Mouse (Mus musculus) spleen, embryonic (tissue): ENCODE results near the gene Hist1h2bk.

Source experiments
- CTCF ChIA-PET: fragments of 350-600 bp; sonication (Branson Sonifier 250); formaldehyde crosslinking; loops from one replicate; lab custom pipeline; 2022; lab: Charles Lee

The Hist1h2bk gene

DNA sequence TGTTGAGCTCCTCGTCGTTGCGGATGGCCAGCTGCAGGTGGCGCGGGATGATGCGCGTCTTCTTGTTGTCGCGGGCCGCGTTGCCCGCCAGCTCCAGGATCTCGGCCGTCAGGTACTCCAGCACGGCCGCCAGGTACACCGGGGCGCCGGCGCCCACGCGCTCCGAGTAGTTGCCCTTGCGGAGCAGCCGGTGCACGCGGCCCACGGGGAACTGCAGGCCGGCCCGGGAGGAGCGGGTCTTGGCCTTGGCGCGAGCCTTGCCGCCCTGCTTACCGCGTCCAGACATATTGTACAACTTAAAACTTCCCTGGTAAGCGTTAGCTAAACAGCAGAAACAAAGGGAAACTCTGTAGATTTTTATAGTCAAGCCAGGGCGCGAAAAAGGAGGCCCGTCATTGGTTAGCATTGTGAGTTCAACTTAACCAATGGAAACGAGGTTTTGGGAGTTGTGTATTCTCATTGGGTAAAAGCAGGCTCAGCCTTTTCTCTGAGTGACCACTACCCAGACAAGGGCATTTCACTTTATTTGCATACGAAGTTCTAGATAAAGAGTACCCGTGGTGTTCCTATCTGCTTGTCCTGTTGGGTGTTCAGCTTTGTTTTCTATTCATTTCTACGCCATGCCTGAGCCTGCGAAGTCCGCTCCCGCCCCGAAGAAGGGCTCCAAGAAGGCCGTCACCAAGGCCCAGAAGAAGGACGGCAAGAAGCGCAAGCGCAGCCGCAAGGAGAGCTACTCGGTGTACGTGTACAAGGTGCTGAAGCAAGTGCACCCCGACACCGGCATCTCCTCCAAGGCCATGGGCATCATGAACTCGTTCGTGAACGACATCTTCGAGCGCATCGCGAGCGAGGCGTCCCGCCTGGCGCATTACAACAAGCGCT is at the start of gene Hist1h2bk, which contains the start of gene Hist1h2ah:
Gene Hist1h2bk (plus strand): TSS at position 604 of the 882 bp plus-strand sequence.
Gene Hist1h2ah (minus strand): TSS at position 302 of the 882 bp plus-strand sequence.
- CTCF ChIA-PET, result interaction anchor here (0.5 kb wide), 1 partner anchor 8 kb away, joined by 3 read pairs; the partner anchor contains the start of gene Hist1h2bj

DNA sequence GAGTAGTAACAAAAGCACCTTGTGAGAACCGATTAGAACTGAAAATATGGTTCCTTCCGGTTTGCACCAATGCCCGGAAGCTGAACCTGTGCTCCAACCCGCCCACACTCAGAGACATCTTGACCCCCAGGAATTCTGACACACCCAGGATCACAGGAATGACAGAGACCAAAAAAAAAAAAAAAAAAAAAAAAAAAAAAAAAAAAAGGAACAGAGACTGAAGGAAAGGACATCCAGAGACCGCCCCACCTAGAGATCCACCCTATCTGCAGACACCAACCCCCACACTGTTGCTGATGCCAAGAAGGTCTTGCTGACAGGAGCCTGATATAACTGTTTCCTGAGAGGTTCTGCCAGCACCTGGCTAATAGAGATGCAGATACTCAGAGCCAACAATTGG is 43.1 kb upstream of the Hist1h2bk start:
- CTCF ChIA-PET, result interaction anchor here (0.6 to 1.6 kb wide), 4 partner anchors 12 to 532 kb away, joined by 3 to 13 read pairs (median 5); partner anchors contain the start of gene Pom121l2

GRCm38 (mm10) chr13:21993957-21994738 is 41.5 kb upstream of the Hist1h2bk start:
- CTCF ChIA-PET, result interaction anchor here (1.6 kb wide), 1 partner anchor 13 kb away, joined by 4 read pairs; the partner anchor contains the start of gene Pom121l2

- CTCF ChIA-PET, result interaction anchor here (0.7 kb wide), 1 partner anchor 265 kb away, joined by 4 read pairs; no protein-coding TSS in a partner anchor
Measured at GRCm38 (mm10) chr13:21994896-21995295, 40.8 kb upstream of the Hist1h2bk start.

DNA sequence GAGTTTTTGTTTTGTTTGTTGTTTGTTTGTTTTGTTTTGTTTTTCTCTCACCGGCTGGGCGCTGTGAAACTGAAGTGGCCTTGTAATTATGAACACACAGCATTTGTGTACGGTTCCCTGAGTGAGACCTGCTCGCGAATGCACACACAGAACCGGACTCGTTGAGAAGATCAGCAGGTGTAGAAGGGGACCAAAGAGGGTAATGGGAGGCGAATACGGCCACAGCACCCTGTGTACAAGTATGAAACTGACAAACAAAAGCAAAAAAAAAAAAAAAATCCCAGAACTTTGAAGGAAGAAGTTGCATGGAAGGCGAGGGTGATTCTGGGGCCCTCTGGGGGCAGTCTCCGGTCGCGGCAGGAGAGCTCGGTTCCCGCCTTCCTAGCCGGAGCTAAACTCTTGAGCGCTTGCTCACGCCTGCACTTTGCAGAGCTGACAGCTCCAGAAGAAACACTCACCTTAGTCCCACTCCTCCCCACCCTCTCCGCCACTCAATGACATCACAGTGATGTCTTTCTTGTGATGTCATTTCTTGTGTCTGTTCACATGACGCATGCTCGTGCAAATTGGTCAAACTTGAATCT is 40.2 kb upstream of the Hist1h2bk start:
- CTCF ChIA-PET, result interaction anchor here (0.7 to 1.1 kb wide), 2 partner anchors 19 to 265 kb away, joined by 4 to 5 read pairs; no protein-coding TSS in a partner anchor

- CTCF ChIA-PET, result interaction anchor here (1.1 kb wide), 1 partner anchor 18 kb away, joined by 5 read pairs; no protein-coding TSS in a partner anchor
Measured at GRCm38 (mm10) chr13:21996101-21996839, 39.4 kb upstream of the Hist1h2bk start.

GRCm38 (mm10) chr13:21996840-21997185 is 38.9 kb upstream of the Hist1h2bk start:
- CTCF ChIA-PET, result no interaction called here

- CTCF ChIA-PET, result no interaction called here
Measured at GRCm38 (mm10) chr13:21997201-21997820, 38.4 kb upstream of the Hist1h2bk start.

DNA sequence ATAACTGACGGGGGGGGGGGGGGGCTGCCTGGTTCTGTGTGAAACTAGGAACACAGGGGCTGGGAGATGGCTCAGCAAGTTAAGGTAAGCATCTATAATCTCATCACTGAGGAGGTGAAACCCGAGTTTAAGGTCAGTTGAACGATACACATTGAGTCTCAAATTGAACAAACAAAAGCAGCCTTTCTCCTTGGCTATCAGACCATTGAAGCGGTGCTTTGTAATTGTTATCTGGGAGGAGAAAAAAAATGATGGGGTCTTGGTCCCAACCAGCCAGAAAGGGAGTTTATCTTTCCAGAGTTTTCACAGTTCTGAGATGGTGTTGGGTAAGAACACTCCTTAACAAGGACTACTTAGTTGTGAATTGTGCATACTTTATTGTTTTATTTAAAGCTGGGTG is 37.8 kb upstream of the Hist1h2bk start:
- CTCF ChIA-PET, result no interaction called here

GRCm38 (mm10) chr13:21998412-21998811 is 37.3 kb upstream of the Hist1h2bk start:
- CTCF ChIA-PET, result no interaction called here

GRCm38 (mm10) chr13:21999147-21999546 is 36.5 kb upstream of the Hist1h2bk start:
- CTCF ChIA-PET, result no interaction called here

DNA sequence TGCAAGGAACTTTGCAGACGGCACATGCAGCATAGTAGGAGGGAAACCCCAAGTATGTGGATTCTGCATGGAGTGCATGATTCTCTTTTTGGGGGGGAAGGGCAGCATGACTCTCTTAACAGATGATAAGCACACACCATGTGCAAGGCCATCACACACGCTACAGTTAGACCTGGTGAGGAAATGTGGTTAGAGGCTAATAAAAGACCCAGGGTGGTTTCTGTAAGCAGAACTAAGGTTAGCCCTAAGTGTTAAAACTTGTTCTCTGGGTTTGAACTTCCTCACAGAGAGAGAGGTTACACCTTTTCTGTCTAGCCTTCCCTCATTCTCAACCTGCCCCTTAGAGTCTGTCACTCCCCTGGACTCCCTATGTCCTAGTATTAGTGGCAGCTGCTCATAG is 34.3 kb upstream of the Hist1h2bk start:
- CTCF ChIA-PET, result no interaction called here

DNA sequence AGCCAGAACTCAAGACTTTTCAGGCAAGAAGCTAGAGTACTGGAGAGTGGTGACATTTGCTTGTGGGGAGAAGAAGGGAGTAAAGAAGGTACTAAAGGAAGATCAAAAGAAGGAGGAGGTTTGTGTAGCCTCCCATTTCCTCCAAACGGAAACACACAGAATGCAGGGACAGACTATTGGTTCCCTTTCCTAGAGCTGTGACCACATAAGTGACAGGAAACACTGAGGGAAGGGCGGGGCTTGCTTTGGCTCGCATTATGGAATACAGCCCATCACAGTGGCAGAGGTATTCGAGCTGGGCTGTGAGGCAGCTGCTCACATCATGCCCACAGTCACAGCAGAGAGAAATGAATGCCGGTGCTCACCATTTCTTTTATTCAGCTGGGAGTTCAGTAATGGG is 33.8 kb upstream of the Hist1h2bk start:
- CTCF ChIA-PET, result no interaction called here

GRCm38 (mm10) chr13:22005605-22006333 is 29.9 kb upstream of the Hist1h2bk start:
- CTCF ChIA-PET, result interaction anchor here (0.7 to 2.7 kb wide), 4 partner anchors 9 to 32 kb away, joined by 4 to 12 read pairs (median 6); no protein-coding TSS in a partner anchor

DNA sequence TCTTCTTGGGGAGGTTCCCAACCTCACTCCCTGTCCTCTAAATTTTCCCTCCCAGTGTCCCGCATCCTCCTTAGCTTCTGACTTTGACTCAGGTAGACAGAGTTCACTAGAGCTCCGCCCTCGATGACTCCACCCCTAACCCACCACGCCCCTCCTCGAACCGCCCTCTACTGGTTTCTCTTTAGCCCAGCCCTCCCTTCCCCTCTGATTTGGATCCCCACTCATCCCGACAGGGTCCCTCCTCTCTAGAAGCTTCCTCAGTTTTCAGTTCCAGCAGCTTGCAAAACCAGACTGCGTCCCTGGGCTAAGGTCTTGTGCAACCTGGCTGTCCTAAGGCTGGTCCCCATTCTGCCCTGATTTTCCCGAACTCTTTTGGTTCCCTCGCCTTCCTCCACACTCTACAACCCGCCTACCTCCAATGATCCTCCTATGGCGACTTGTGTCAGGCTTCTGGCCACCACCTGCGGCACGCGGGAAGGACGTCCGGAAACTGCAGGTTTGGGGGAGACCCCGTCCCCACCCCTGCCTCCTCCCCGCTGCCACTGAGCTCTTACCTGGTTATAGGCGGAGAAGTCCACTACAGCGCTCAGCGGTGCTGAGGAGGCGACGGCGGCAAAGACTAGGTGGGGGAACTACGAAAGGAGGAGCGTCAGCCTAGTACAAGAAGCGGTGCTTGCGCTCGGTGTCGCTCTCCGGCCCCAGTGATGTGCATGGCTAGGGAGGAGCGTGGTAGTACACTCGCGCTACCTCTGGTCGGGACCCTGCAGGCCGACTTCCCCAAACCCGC is 29.1 kb upstream of the Hist1h2bk start:
- CTCF ChIA-PET, result interaction anchor here (0.5 to 2.7 kb wide), 5 partner anchors 8 to 32 kb away, joined by 4 to 12 read pairs (median 6); no protein-coding TSS in a partner anchor

- CTCF ChIA-PET, result interaction anchor here (0.5 to 2.7 kb wide), 3 partner anchors 13 to 27 kb away, joined by 6 to 13 read pairs (median 10); no protein-coding TSS in a partner anchor
Measured at GRCm38 (mm10) chr13:22007121-22007510, 28.6 kb upstream of the Hist1h2bk start.

- CTCF ChIA-PET, result interaction anchor here (1.0 kb wide), 1 partner anchor 15 kb away, joined by 13 read pairs; no protein-coding TSS in a partner anchor
Measured at GRCm38 (mm10) chr13:22007872-22008271, 27.8 kb upstream of the Hist1h2bk start.

DNA sequence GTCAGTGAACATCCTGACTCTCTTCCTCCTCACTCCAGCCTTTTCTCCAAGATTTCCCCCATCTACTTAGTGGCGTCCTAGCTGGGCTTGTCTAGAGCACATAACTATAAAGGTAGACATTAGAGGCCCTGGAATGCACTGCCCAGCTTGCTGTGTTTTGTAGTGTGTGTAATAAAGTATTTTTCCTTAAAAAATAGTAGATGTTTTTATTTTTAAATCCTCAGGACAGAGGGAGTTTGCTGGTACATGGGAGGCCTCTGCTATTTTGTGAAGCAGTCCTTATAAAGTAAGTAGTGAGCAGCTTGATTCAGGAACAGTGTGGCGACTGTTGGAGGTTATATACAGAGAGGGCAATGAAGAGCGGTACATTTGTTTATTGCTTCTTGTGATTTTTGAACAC is 27.0 kb upstream of the Hist1h2bk start:
- CTCF ChIA-PET, result no interaction called here
